In genomic region chr14:27695781-27696180, GRCm38 (mm10) we compare ENCODE assay signal across 12 mouse cellular contexts.
A peak's percentile ranks its signal among the peaks of the same experiment; 100 is the strongest.
DNase-seq lines count a peak whose midpoint lies in the region; ATAC-seq lines count a peak whose summit lies in the region.
"Had no signal": no experiment of that assay in that cellular context is flagged by ENCODE, and none has a peak within 500 bp of the region (broad histone marks: within the 10 kb centered on the region; RNA-seq: fewer than 3 reads in every experiment).

No protein-coding gene starts in this region.

- intact Hi-C loops in gastrocnemius, postnatal 14 days (cut with DNase I; ENCODE audit: low total_unique reads) = no loop called here

- no peak for DNase-seq in frontal cortex, postnatal 36 days (ENCODE audit: low spot score in 2 of 2)
- peak; percentile 31 for DNase-seq in right cerebral cortex, adult 18-20 months
- no peak for DNase-seq in right cerebral cortex, postnatal 25 days
- peak; percentile 90 for DNase-seq in cerebellum, adult 9-11 months
- no peak for DNase-seq in gastrocnemius, postnatal 14 days
- no peak for DNase-seq in spleen, postnatal 36 days (ENCODE audit: low spot score in 2 of 2)
- DNase-seq: adrenal gland, postnatal 10 days; kidney, adult 9 months; lung, adult 18-20 months; lung, postnatal 4 days had no signal

- peak; percentile 70 for ATAC-seq in frontal cortex, adult (ENCODE audit: low TSS enrichment)
- ATAC-seq: midbrain, embryonic 15.5 days had no signal

Comparison
In these comparisons a context has a peak if more than half of its experiments do, and no peak if none do; other contexts are left out.
1. DNase-seq: peak in right cerebral cortex, adult 18-20 months (single experiment) and cerebellum, adult 9-11 months (single experiment); none in frontal cortex, postnatal 36 days (0 of 2), right cerebral cortex, postnatal 25 days (single experiment), gastrocnemius, postnatal 14 days (single experiment) and spleen, postnatal 36 days (0 of 2).